Mouse (Mus musculus): ENCODE data around the gene Manbal. TPM values are rescaled to one million over a fixed set of nuclear protein-coding genes. Genes with fewer than 3 reads are reported as not detected.
"Not testable (repeated sequence)": the region's sequence is repeated elsewhere in the genome, so short reads cannot be mapped to it uniquely, and the experiment has no call there.

Gene Manbal
- polyA plus RNA-seq, 1 experiment from 2014 or later = 75.6 TPM

- Histone ChIP-seq H3K27me3 (no peaks in the 10 kb centered on the region), H3K9ac (replicated peaks) (no peak overlapping the region), H3K9me3 (no peaks in the 10 kb centered on the region), H3K4me2 (replicated peaks) (no peak overlapping the region), H3K4me3 (no peak overlapping the region), H3K4me1 (peaks cover 36% of the 10 kb centered on the region), H3K27ac (replicated peaks) (no peak overlapping the region), H3K36me3 (peaks cover 17% of the 10 kb centered on the region; the same call in 1 of the 2 replicates)
- ATAC-seq (ENCODE audit: low FRiP score, low read depth) = no peak
- WGBS = 82% methylated on average over 6 of the region's 6 CpGs
These were observed 4.3 kb downstream of the Manbal start for GRCm38 (mm10) chr2:157371696-157372095.

DNA sequence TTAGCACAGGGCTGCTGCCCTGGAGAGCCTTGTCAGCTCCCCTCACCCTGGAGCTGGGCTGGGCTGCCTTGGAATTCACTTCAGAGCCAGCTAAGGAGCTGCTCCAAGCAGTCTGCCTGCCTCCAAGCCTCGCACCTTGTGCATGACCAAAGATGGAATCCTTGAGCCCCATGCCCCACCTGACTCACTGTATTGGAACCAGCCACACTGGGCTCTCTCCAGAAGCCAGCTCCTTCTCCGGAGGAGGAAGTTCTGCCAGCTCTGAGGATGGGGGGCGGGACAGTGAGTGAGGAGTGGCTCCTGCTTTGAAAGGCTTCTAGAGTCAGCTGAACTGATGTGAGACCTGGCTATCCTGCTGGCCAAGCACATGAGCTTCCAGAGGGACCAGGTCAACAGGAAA lies 6.3 kb downstream of the Manbal start:
- ATAC-seq (ENCODE audit: low FRiP score, low read depth) = no peak
- 83% methylated on average over 3 of the region's 3 CpGs for WGBS
- Histone ChIP-seq H3K36me3 (peaks cover 17% of the 10 kb centered on the region; the same call in 1 of the 2 replicates), H3K9me3 (no peaks in the 10 kb centered on the region), H3K4me1 (peaks cover 21% of the 10 kb centered on the region), H3K4me2 (replicated peaks) (no peak overlapping the region), H3K4me3 (no peak overlapping the region), H3K9ac (replicated peaks) (no peak overlapping the region), H3K27me3 (no peaks in the 10 kb centered on the region), H3K27ac (replicated peaks) (no peak overlapping the region)

GRCm38 (mm10) chr2:157375051-157375450 lies 7.7 kb downstream of the Manbal start:
- 53% methylated on average over 8 of the region's 8 CpGs for WGBS
- no peak for ATAC-seq (ENCODE audit: low FRiP score, low read depth)

DNA sequence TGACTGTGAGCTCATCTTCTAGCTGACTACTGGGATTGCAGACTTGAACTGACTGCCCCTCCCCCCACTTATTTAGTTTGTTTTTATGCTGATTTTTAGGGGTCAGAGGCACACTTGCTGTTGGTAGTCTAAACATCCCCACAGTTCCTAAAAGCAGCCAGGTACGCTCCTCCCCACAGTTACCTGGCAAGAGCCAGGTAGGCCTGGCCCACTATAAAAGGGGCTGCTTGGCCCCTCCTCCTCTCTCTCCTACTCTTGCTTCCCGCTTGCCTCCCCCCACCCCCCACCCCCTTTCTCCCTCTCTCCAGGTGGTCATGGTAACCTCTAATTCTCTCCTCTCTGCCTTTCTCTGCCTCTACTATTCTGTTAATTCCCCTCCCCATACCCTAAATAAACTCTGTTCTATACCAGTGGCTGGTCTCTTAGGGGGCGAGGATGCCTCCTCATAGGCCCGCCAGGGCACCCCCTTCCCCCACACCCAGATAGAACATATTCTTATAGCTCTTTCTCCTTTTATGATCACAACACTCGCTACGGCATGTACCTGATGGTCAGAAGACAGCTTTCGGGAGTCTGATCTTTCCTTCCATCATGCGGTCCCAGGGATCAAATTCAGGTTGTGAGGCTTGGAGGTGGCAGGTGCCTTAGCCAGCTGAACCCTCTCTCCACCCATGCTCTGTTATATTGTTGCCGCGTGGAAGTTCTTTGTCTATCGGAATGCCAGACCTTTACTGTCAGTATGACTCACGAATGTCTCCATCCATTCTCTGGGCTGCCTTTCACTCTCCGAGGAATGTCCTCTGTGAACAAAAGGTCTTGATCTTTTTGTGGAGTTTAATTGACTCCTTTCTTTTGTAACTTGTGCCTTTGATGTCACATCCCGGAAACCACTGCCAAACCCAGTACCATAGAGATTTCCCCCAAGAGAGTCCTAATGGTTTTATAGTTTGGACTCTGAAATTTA lies 8.7 kb downstream of the Manbal start:
- no peak overlapping the region for H3K4me3 ChIP-seq
- 0 out of 2 replicates have a peak overlapping the region, but pooled peaks have one; percentile 24 for H3K9ac ChIP-seq (replicated peaks)
- H3K27me3 ChIP-seq = no peaks in the 10 kb centered on the region
- no peak for ATAC-seq (ENCODE audit: low FRiP score, low read depth)
- H3K4me2 ChIP-seq (replicated peaks) = peak overlapping the region; percentile 31
- H3K4me1 ChIP-seq = peaks cover 15% of the 10 kb centered on the region
- peak overlapping the region; percentile 60 for H3K27ac ChIP-seq (replicated peaks)
- peaks cover 20% of the 10 kb centered on the region for H3K36me3 ChIP-seq
- 11% methylated on average over 14 of the region's 14 CpGs for WGBS
- H3K9me3 ChIP-seq = no peaks in the 10 kb centered on the region

More at GRCm38 (mm10) chr2:157375051-157375450, 7.7 kb downstream of the Manbal start:
- Histone ChIP-seq H3K36me3 (peaks cover 19% of the 10 kb centered on the region), H3K27ac (replicated peaks) (no peak overlapping the region), H3K4me3 (no peak overlapping the region), H3K4me2 (replicated peaks) (no peak overlapping the region), H3K27me3 (no peaks in the 10 kb centered on the region), H3K9me3 (no peaks in the 10 kb centered on the region), H3K4me1 (peaks cover 15% of the 10 kb centered on the region), H3K9ac (replicated peaks) (no peak overlapping the region)

DNA sequence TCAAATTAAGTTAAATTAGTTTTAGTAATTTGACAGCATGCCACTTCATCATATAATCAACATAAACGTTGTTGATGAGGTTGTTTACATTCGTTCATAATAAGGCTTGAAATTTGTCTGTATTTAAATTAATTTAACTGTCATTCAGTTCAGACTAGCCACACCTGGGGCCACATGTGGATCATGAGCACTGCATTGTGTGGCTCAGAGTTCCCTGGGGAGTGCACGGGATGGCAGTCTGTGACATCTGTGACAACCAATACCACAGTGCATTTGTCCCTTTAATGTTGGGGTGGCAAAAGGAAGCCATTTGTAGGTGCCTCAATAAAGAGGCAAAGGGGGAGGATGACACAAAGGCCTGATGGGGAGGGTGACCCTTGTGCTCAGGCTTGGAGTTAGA lies 9.6 kb downstream of the Manbal start:
- Histone ChIP-seq H3K9me3 (no peaks in the 10 kb centered on the region), H3K4me3 (no peak overlapping the region), H3K4me2 (replicated peaks) (no peak overlapping the region), H3K27me3 (no peaks in the 10 kb centered on the region), H3K27ac (replicated peaks) (no peak overlapping the region), H3K4me1 (peaks cover 15% of the 10 kb centered on the region), H3K9ac (replicated peaks) (no peak overlapping the region), H3K36me3 (peaks cover 22% of the 10 kb centered on the region)
- no peak for ATAC-seq (ENCODE audit: low FRiP score, low read depth)
- 48% methylated on average over 3 of the region's 3 CpGs for WGBS

GRCm38 (mm10) chr2:157384836-157385235 lies 17.4 kb downstream of the Manbal start:
- WGBS = 32% methylated on average over 4 of the region's 4 CpGs
- no peak overlapping the region for H3K4me2 ChIP-seq (replicated peaks)
- no peak for ATAC-seq (ENCODE audit: low FRiP score, low read depth)
- H3K27ac ChIP-seq (replicated peaks) = peak overlapping the region; percentile 39
- H3K36me3 ChIP-seq = peaks cover 29% of the 10 kb centered on the region
- no peak overlapping the region for H3K9ac ChIP-seq (replicated peaks)
- no peaks in the 10 kb centered on the region for H3K27me3 ChIP-seq
- no peaks in the 10 kb centered on the region for H3K9me3 ChIP-seq
- H3K4me1 ChIP-seq = peaks cover 7% of the 10 kb centered on the region; the same call in 1 of the 2 replicates
- no peak overlapping the region for H3K4me3 ChIP-seq

DNA sequence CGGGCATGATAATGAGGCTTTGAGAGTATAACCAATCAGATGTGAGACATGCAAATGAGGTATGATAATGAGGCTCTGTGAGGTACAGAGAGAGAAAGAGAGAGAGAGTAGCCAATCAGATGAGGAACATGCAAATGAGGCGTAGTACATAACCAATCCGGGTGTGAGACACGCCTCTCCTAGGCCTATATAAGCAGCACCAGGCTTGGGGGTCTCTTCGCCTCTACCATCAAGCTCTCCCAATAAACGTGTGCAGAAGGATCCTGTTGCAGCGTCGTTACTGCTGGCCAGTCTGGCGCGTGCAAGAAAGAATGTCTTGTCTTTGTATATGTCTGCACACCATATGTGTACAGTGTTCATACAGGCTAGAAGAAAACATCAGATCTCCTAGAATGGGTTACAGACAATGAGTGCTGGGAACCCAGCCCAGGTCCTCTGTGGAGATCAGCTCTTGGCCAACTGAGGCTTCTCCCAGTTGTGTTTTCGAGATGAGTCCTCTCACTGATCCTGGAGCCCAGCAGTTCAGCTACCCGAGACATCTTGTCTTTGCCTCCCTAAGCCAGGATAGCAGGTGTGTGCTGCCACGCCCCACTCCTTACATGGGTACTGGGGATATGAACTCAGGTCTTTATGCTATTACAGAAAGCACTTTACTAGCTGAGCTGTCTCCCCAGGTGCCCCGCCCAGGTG lies 21.7 kb downstream of the Manbal start:
- H3K36me3 ChIP-seq = peaks cover 12% of the 10 kb centered on the region
- not testable (repeated sequence) for ATAC-seq (ENCODE audit: low FRiP score, low read depth); H3K4me3 ChIP-seq; H3K4me1 ChIP-seq; H3K9me3 ChIP-seq; H3K27me3 ChIP-seq; H3K27ac ChIP-seq (replicated peaks); H3K9ac ChIP-seq (replicated peaks); H3K4me2 ChIP-seq (replicated peaks)
- 96% methylated on average over 14 of the region's 14 CpGs for WGBS

DNA sequence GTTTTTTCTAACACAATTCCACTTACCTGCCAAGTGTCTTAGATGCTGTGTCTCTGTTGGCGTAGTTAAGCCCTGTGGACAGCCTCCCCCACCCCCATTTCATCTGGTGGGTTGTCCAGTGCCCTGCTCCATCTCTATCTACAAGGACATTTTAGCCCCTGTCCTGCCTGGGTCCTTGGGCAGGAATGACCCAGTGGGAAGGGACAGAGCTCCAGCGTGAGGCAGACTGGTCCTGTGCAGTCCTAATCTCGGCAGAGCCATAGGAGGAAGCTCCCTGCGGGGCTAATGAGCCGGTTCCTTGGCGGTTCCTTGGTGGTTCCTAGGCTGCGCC lies 22.2 kb downstream of the Manbal start:
- Histone ChIP-seq H3K4me1 (peaks cover 7% of the 10 kb centered on the region; the same call in 1 of the 2 replicates), H3K27ac (replicated peaks) (no peak overlapping the region), H3K4me3 (no peak overlapping the region), H3K9ac (replicated peaks) (no peak overlapping the region), H3K9me3 (no peaks in the 10 kb centered on the region), H3K27me3 (no peaks in the 10 kb centered on the region), H3K36me3 (peaks cover 11% of the 10 kb centered on the region; the same call in 1 of the 2 replicates), H3K4me2 (replicated peaks) (no peak overlapping the region)
- 86% methylated on average over 7 of the region's 7 CpGs for WGBS
- ATAC-seq (ENCODE audit: low FRiP score, low read depth) = no peak

DNA sequence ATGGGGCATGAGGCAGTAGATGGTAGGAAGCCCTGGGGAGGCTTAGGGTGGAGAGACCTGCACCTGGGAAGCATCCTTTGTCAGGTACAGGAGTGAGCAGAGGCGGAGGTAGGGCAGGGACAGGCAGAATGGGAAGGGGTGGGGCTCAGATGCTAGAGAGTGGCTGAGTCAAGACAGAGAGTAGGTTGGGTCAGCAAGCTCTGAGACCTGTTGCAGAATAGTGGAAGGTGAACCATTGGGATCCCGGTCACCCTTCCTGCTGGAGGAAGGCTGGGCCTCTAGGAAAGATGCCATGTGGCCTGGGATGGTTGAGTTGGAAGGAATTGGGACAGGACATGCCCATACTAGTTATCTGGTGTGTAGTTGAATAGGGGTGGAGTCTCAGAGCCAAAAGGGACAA lies 24.9 kb downstream of the Manbal start:
- Histone ChIP-seq H3K36me3 (peaks cover 30% of the 10 kb centered on the region), H3K4me2 (replicated peaks) (no peak overlapping the region), H3K27ac (replicated peaks) (no peak overlapping the region), H3K9me3 (no peaks in the 10 kb centered on the region), H3K27me3 (no peaks in the 10 kb centered on the region), H3K4me1 (no peaks in the 10 kb centered on the region; the same call in 1 of the 2 replicates), H3K9ac (replicated peaks) (no peak overlapping the region), H3K4me3 (no peak overlapping the region)
- no peak for ATAC-seq (ENCODE audit: low FRiP score, low read depth)
- WGBS = 92% methylated on average over 2 of the region's 2 CpGs

GRCm38 (mm10) chr2:157393549-157393948 lies 26.2 kb downstream of the Manbal start:
- H3K27me3 ChIP-seq = no peaks in the 10 kb centered on the region
- no peaks in the 10 kb centered on the region; the same call in 1 of the 2 replicates for H3K4me1 ChIP-seq
- H3K36me3 ChIP-seq = peaks cover 38% of the 10 kb centered on the region
- no peak overlapping the region for H3K4me3 ChIP-seq
- H3K9me3 ChIP-seq = peaks cover 3% of the 10 kb centered on the region; the same call in 1 of the 2 replicates
- no peak overlapping the region for H3K27ac ChIP-seq (replicated peaks)
- 98% methylated on average over 4 of the region's 4 CpGs for WGBS
- no peak overlapping the region for H3K9ac ChIP-seq (replicated peaks)
- ATAC-seq (ENCODE audit: low FRiP score, low read depth) = no peak
- no peak overlapping the region for H3K4me2 ChIP-seq (replicated peaks)

- H3K27me3 ChIP-seq = no peaks in the 10 kb centered on the region
- peaks cover 4% of the 10 kb centered on the region; the same call in 1 of the 2 replicates for H3K9me3 ChIP-seq
- no peaks in the 10 kb centered on the region; the same call in 1 of the 2 replicates for H3K4me1 ChIP-seq
- no peak overlapping the region for H3K27ac ChIP-seq (replicated peaks)
- H3K9ac ChIP-seq (replicated peaks) = no peak overlapping the region
- no peak overlapping the region for H3K4me3 ChIP-seq
- H3K36me3 ChIP-seq = peaks cover 41% of the 10 kb centered on the region
- 77% methylated on average over 6 of the region's 6 CpGs for WGBS
- H3K4me2 ChIP-seq (replicated peaks) = no peak overlapping the region
- ATAC-seq (ENCODE audit: low FRiP score, low read depth) = no peak
These were observed 27.5 kb downstream of the Manbal start for GRCm38 (mm10) chr2:157394868-157395267.

DNA sequence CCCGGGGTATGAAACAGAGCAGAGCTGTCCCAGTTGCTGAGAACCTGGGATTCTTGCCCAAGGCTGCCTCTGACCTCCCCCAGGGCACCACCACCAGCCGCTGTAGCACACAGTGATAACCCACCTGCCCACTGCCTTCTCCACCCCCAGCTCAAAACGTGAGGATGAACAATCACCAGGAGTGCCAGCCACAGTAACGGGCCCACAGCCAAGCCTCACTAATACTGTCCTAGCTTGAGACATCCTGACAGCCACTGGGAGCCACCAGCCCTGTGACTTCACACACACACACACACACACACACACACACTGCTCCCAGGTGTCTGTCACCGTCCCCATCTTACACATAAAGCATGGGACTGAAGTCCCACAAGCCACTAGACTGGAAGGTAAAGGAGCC lies 28.0 kb downstream of the Manbal start:
- no peak overlapping the region for H3K9ac ChIP-seq (replicated peaks)
- no peaks in the 10 kb centered on the region for H3K27me3 ChIP-seq
- H3K4me2 ChIP-seq (replicated peaks) = no peak overlapping the region
- no peak for ATAC-seq (ENCODE audit: low FRiP score, low read depth)
- H3K4me1 ChIP-seq = no peaks in the 10 kb centered on the region; the same call in 1 of the 2 replicates
- 75% methylated on average over 5 of the region's 5 CpGs for WGBS
- H3K4me3 ChIP-seq = no peak overlapping the region
- H3K36me3 ChIP-seq = peaks cover 41% of the 10 kb centered on the region
- H3K9me3 ChIP-seq = peaks cover 4% of the 10 kb centered on the region; the same call in 1 of the 2 replicates
- 0 out of 2 replicates have a peak overlapping the region, but pooled peaks have one; percentile 27 for H3K27ac ChIP-seq (replicated peaks)
